Mouse (Mus musculus): ENCODE results near the gene Uqcrq.

DNA sequence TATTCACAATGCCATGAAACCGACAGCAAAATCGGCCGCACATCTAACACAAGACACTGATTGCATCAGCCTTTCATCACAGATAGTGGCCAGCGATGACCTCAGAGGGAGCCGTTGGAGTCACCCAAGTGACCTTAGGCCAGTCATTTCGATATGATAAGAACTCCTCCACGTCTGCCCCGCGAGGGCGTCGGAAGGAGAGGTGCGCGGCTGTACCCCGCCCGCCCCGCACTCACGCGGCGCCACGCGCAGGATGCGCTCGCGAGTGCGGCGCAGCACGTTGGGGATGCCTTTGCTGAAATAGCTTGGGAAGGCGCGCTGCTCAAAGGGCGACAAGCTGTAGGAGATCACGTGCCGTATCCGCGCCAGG, 346 bp downstream of the Uqcrq start:
- TF ChIP-seq GATA1 (IDR thresholded peaks at IDR 0.05; ENCODE audit: low read depth, low read length), result peak; percentile 51
- TF ChIP-seq SIN3A (IDR thresholded peaks at IDR 0.05; ENCODE audit: low read length), result no peak
- TF ChIP-seq E2F4 (IDR thresholded peaks at IDR 0.05; ENCODE audit: borderline replicate concordance, low read depth, low read length), result no peak
- TF ChIP-seq CTCF (IDR thresholded peaks at IDR 0.05 in 2 of 3, conservative IDR thresholded peaks at IDR 0.05 in 1 of 3; ENCODE audit: control insufficient read depth in 1 of 3, insufficient read depth in 1 of 3, low read depth in 2 of 3, low read length in 3 of 3, poor library complexity in 1 of 3, severe bottlenecking in 1 of 3), result no peak
- no peak for TF ChIP-seq MEF2A (IDR thresholded peaks at IDR 0.05; ENCODE audit: extremely low read depth, insufficient replicate concordance, low read depth, low read length, poor library complexity, severe bottlenecking)
- no peak for TF ChIP-seq POLR2A (IDR thresholded peaks at IDR 0.05; ENCODE audit: control insufficient read depth in 1 of 2, insufficient read depth in 1 of 2, low read depth in 1 of 2, low read length in 2 of 2, poor library complexity in 1 of 2)
- no peak for TF ChIP-seq TBP (IDR thresholded peaks at IDR 0.05; ENCODE audit: low read depth, low read length)
- TF ChIP-seq ZMIZ1 (IDR thresholded peaks at IDR 0.05; ENCODE audit: low read depth, low read length), result no peak
- no peak for TF ChIP-seq TCF12 (IDR thresholded peaks at IDR 0.05; ENCODE audit: low read depth, low read length)
- TF ChIP-seq USF1 (IDR thresholded peaks at IDR 0.05; ENCODE audit: low read depth, low read length), result no peak
- no peak for TF ChIP-seq POLR2AphosphoS5 (IDR thresholded peaks at IDR 0.05; ENCODE audit: borderline replicate concordance, low read depth, low read length)
- TF ChIP-seq TAL1 (IDR thresholded peaks at IDR 0.05; ENCODE audit: low read length), result no peak

All from MEL (cell line).